Mouse (Mus musculus): ENCODE measurements at regions not wholly inside any gene's neighbourhood (a gene's known extent, or its start where the extent isn't known, plus 50 kb on each side); places are given as distances from the start of the nearest gene placed in this dataset.

- TF ChIP-seq CTCF (IDR thresholded peaks at IDR 0.05) (no peak), POLR2A (IDR thresholded peaks at IDR 0.05; ENCODE audit: insufficient read depth, low read depth, low read length) (no peak), EP300 (IDR thresholded peaks at IDR 0.05; ENCODE audit: insufficient read depth, low read depth, low read length) (no peak)
Observed at GRCm38 (mm10) chr11:71541178-71541845, 208.4 kb upstream of the Wscd1 start.

Data from heart, adult 2 months (tissue).